Mouse (Mus musculus) lung, postnatal 0 days (tissue): Measurements from ENCODE around the gene Qrich2.

Experiments
- CTCF ChIP-seq: IDR thresholded peaks from 2 replicates; pipeline ENCODE4 v1.5.1; 2016; ENCODE audit warnings: antibody characterized with exemption, mild to moderate bottlenecking
- EP300 ChIP-seq: IDR thresholded peaks from 2 replicates; pipeline ENCODE4 v1.6.1; 2016; ENCODE audit warnings: antibody characterized with exemption, mild to moderate bottlenecking, control low read depth

- TF ChIP-seq CTCF (no peak), EP300 (no peak)
Measured at GRCm38 (mm10) chr11:116493191-116493590, 27.1 kb upstream of the Qrich2 start.
